ENCODE assay signal across 19 mouse cellular contexts in the genomic region with DNA sequence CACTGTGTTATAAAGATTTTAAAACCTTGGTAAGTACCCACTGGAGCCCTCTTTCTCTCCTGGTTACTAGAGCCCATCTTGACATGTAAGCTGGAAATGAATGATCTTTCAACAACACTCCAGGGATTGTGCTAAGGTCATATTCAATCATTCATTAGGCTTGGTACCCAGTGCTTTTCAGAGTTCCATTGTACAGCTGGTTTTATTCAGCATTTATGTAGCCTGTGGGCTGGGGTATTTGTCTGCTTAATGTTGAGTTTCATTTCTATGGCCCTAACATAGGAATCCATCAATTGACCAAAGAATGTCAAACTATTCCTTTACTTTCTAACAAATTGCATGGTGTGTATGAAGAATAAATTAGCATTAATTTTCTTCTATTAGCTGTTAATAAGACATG.
"Had no signal": no experiment of that assay in that cellular context is flagged by ENCODE, and none has a peak within 500 bp of the region (broad histone marks: within the 10 kb centered on the region; RNA-seq: fewer than 3 reads in every experiment).

No protein-coding gene starts in this region.

- H3K27ac ChIP-seq: midbrain, embryonic 13.5 days; neural tube, embryonic 13.5 days; neural tube, embryonic 15.5 days had no signal

- H3K4me1 ChIP-seq: neural tube, embryonic 15.5 days had no signal

- H3K9me3 ChIP-seq: megakaryocyte, embryonic 14.5 days; midbrain, embryonic 13.5 days; neural tube, embryonic 13.5 days; neural tube, embryonic 15.5 days had no signal

- H3K9ac ChIP-seq: lung, embryonic 14.5 days; midbrain, embryonic 13.5 days; neural tube, embryonic 13.5 days; neural tube, embryonic 15.5 days had no signal

- H3K27me3 ChIP-seq: megakaryocyte, embryonic 14.5 days; midbrain, embryonic 13.5 days; neural tube, embryonic 13.5 days; neural tube, embryonic 15.5 days had no signal

- DNase-seq: lung, adult 18-20 months; lung, embryonic 14.5 days; lung, postnatal 10 days; lung, postnatal 4 days; retina, postnatal 1 day; right cerebral cortex, adult 18-20 months; right cerebral cortex, postnatal 25 days; right cerebral cortex, postnatal 4 days; spleen, adult 18-20 months; thymus, adult 18-20 months; thymus, postnatal 14 days; thymus, postnatal 36 days had no signal

- H3K4me2 ChIP-seq: lung, embryonic 14.5 days; midbrain, embryonic 11.5 days; midbrain, embryonic 13.5 days; neural tube, embryonic 13.5 days; neural tube, embryonic 15.5 days had no signal

- H3K4me3 ChIP-seq: megakaryocyte, embryonic 14.5 days; midbrain, embryonic 13.5 days; myocyte; neural tube, embryonic 13.5 days; neural tube, embryonic 15.5 days had no signal

- ATAC-seq: midbrain, embryonic 13.5 days; midbrain, embryonic 16.5 days had no signal
